Comparison of ENCODE assay signal across 9 mouse cellular contexts in the genomic region with DNA sequence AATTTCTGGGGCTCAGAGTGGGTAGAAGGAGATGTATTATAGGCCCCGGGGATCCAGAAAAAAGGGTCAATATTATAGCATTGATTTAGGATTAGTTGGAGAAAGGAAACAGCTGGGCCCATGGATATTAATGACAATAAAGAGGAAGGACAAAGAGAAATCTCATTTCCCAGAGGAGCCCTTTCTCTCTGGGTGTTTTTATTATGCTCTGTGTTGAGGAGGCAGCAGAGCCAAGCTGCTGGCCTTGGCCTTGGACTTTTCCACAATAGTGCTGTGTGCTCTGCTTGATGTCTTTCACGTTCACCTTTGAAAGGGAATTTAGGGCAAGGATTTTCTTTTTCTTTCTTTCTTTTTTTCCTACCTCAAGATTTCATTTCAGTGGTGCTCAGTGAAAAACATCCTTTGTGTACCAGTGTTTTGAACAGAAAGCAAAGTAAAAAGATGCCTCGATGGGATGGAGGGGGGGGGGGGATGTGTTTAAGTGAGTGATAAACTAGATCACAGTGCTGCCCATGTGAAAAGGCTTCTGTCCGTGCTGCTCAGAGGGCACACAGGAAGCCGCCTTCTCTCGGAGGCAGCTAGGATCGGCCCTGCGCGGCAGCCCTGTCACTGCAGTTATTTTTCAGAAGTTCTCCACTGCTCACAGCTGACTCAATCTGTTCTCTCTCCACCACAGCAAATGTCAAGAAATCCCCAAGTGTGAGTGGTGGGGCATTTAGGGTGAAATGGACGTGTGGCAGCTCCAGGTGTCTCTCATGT.
DNase-seq lines count a peak whose midpoint lies in the region; ATAC-seq lines count a peak whose summit lies in the region.
"Had no signal": no experiment of that assay in that cellular context is flagged by ENCODE, and none has a peak within 500 bp of the region (broad histone marks: within the 10 kb centered on the region; RNA-seq: fewer than 3 reads in every experiment).

No protein-coding gene starts in this region.

- ATAC-seq in midbrain, embryonic 14.5 days (ENCODE audit: low FRiP score, low TSS enrichment): peak; percentile 83; the same call in 1 of the 2 replicates

- no peak overlapping the region; the same call in 1 of the 2 replicates for H3K4me3 ChIP-seq in hindbrain, embryonic 10.5 days
- no peak overlapping the region for H3K4me3 ChIP-seq in midbrain, embryonic 14.5 days (replicated peaks; ENCODE audit: low read depth, low read length)
- H3K4me3 ChIP-seq: megakaryocyte, embryonic 14.5 days had no signal

- H3K4me2 ChIP-seq in midbrain, embryonic 14.5 days (ENCODE audit: low read length): peak overlapping the region; percentile 30

- peaks cover 7% of the 10 kb centered on the region for H3K4me1 ChIP-seq in hindbrain, embryonic 10.5 days (replicated peaks)
- peaks cover 19% of the 10 kb centered on the region for H3K4me1 ChIP-seq in midbrain, embryonic 14.5 days (ENCODE audit: control insufficient read depth, insufficient read depth, low read length)
- H3K4me1 ChIP-seq: megakaryocyte, embryonic 14.5 days had no signal

- H3K9me3 ChIP-seq in hindbrain, embryonic 10.5 days: no peaks in the 10 kb centered on the region
- no peaks in the 10 kb centered on the region for H3K9me3 ChIP-seq in midbrain, embryonic 14.5 days (ENCODE audit: control insufficient read depth, low read length)
- H3K9me3 ChIP-seq: megakaryocyte, embryonic 14.5 days had no signal

- WGBS in hindbrain, embryonic 10.5 days: 37% methylated on average over 10 of the region's 10 CpGs
- 4% methylated on average over 10 of the region's 10 CpGs for WGBS in midbrain, embryonic 14.5 days

- peak overlapping the region; percentile 34; the same call in 1 of the 2 replicates for H3K9ac ChIP-seq in midbrain, embryonic 14.5 days (replicated peaks; ENCODE audit: low read length)

- H3K27ac ChIP-seq in hindbrain, embryonic 10.5 days: peak overlapping the region; percentile 81
- peak overlapping the region; percentile 86 for H3K27ac ChIP-seq in midbrain, embryonic 14.5 days (replicated peaks; ENCODE audit: low read depth, low read length)

- DNase-seq in adrenal gland, adult 2 months: peak; percentile 75
- DNase-seq in adrenal gland, postnatal 25 days: peak; percentile 31
- DNase-seq in hindbrain, embryonic 10.5 days (ENCODE audit: low spot score): peak; percentile 6
- DNase-seq in midbrain, embryonic 14.5 days: peak; percentile 77
- no peak for DNase-seq in thymus, postnatal 4 days
- DNase-seq in heart, adult 9 months (ENCODE audit: low spot score in 2 of 2): no peak
- no peak for DNase-seq in natural killer cell, adult 2 months (ENCODE audit: low spot score in 2 of 2)
- DNase-seq: cerebellum, adult 18-20 months had no signal

- no peaks in the 10 kb centered on the region for H3K36me3 ChIP-seq in hindbrain, embryonic 10.5 days
- H3K36me3 ChIP-seq in midbrain, embryonic 14.5 days (ENCODE audit: control insufficient read depth, insufficient read depth, low read length): no peaks in the 10 kb centered on the region

- no peaks in the 10 kb centered on the region for H3K27me3 ChIP-seq in hindbrain, embryonic 10.5 days (ENCODE audit: insufficient read depth, poor library complexity, severe bottlenecking)
- H3K27me3 ChIP-seq in midbrain, embryonic 14.5 days (ENCODE audit: control insufficient read depth, insufficient read depth, low read length): no peaks in the 10 kb centered on the region
- H3K27me3 ChIP-seq: megakaryocyte, embryonic 14.5 days had no signal

Comparison
In these comparisons a context has a peak if more than half of its experiments do, and no peak if none do; other contexts are left out.
1. DNase-seq: peak in adrenal gland, adult 2 months (single experiment), adrenal gland, postnatal 25 days (single experiment), hindbrain, embryonic 10.5 days (single experiment) and midbrain, embryonic 14.5 days (single experiment); none in thymus, postnatal 4 days (single experiment), heart, adult 9 months (0 of 2) and natural killer cell, adult 2 months (0 of 2).